Mouse (Mus musculus) skeletal muscle tissue, adult 2 months (tissue): ENCODE results near the gene Esyt2.
A peak's percentile ranks its signal among the peaks of the same experiment; 100 is the strongest.

ENCODE experiments used
- DNase-seq: peaks from one replicate; pipeline ENCODE4 v3.0.0-alpha.2; 2012; ENCODE audit warnings: low read depth, low spot score

The Esyt2 gene

DNA sequence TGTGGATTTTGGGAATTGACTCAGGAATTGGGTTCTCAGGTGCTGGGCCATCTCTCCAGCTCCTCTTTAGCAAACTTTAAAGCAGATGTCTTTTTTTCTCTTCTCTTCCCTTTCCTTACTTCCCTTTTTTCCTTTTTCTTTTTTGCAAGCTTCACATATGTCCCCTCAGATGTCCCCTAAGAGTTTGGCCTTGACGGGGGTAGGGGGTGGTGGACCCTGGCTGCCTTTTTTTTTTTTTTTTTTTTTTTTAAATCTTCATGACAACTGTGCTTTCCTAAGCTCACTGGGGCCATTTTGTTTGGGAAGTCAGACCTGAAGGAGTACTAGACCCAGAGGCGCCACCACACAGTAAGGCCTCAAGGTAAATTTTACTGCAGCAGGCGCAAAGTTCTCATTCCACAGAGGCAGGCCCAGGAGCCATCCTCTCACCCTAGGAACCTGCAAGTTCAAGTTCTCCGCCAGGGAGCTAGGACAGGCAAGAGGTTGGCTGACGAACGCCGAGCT is 795 bp upstream of the Esyt2 start:
- DNase-seq: no peak

DNA sequence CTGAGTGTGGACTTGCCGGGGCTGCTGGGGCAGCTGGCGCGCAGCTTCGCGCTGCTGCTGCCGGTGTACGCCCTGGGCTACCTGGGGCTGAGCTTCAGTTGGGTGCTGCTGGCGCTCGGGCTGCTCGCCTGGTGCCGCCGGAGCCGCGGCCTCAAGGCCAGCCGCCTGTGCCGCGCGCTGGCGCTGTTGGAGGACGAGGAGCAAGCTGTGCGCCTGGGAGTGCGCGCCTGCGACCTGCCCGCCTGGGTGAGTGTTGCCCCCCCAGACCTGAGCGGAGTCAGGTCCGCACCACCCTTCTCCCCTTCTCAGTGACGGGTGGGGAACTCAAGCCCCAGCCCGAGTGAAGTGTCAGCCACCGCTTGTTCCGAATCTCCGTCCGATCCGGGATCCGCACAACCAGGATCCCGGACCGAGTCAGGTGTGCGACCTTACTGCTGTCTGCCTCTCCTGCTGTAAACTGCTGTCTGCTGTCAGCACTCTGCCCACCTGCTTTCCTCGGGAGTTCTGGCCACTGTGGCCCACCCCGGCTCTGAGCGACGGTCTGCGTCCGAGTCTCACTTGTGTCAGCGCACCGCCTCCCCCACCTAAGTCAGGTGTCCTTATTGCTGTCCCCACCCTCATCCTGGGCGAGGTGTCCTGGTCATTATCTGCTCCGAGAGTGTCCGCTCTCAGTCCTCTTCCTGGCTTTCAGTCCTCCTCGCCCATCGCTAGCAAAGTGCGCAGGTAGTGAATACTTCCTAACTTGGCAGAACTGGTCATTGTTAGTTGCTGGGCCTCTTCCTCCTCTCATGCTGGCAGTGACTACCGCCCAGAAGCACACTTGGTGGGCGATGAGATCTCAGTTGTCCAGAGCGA is 658 bp downstream of the Esyt2 start:
- DNase-seq: peak; percentile 40

DNA sequence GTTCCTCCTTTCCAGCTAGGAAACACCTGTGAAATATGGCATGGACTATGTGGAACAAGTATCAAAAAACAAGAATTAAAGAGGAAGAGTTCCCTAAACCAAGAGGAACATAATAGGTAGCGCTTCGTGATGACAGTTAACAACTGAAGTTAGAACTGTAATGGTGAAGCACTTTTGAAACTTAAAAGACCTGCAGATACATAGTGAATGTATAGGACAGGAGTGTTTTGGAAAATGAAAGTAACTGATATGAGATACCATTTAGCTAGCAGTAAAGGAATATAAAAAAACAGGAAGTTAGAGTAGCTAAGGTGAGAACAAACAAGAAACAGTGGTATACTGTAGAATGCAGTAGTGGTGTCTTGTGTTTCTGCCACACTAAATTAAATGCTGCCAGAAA is 1.9 kb downstream of the Esyt2 start:
- DNase-seq: no peak

DNA sequence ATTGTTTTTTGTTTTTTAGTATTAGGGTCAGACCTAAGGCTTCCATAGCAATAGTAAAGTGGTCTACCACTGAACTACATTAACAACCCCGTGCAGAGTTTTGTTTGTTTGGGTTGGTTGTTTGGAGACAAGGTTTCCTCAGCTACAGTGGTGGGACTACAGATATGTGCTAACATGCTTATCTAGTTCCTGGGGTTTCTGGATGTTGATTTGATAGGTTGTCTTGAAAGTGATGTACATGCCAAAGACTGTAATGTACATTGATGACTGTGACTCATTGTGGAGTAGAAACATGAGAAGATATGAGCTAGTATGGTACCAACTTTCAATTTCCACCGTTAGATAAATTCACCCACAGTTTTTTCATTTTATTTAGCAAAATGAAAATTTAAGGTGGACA is 2.5 kb downstream of the Esyt2 start:
- DNase-seq: no peak

DNA sequence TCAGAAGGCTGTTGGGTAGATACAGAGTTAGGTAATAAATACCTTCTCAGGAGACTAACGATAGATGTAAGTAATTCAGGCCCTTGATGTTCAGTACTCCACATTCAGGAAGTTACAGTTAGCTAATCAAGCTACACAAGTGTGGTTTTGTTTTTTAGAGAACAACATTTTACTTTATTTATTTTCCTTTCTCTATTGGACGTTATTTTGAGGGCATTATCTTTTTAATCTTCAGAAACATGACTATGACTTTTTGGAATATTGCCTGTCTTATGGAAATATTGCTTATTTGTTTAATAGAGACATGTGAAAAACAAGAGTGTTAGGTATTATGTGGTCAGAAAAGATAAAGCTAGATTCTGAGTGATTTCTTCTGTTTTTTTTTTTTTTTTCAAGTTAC is 12.2 kb downstream of the Esyt2 start:
- DNase-seq: no peak

DNA sequence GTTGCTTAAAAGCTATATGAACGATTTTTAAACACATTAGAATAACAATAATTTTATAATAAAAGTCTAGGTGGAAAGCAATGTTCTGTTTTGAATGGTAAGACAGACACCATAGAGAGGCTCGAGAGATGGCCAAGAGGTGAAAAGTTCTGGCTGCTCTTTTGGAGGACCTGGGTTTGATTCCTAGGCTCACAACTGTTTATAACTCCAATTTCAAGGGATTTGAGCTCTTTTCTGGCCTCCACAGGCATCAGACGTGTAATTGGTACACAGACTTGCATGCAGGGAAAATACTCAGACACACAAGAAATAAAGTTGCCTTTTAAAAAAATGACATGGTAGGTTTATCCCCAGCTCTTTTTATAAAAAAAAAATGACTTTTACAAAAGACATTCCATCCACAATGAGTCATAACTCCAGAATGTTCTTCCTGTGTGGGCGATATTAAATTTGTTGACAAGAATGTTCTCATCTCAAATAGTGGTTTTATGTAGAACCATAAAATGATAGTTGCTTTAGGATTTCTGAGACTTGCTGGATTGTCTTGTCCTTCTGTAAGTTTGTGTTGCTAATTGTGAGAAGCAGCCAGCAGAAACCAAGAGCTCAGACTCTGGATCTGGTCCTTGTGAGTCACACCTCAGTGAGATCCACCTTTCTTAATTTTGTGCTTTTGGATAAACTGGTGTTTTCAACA is 12.8 kb downstream of the Esyt2 start:
- peak; percentile 15 for DNase-seq

DNA sequence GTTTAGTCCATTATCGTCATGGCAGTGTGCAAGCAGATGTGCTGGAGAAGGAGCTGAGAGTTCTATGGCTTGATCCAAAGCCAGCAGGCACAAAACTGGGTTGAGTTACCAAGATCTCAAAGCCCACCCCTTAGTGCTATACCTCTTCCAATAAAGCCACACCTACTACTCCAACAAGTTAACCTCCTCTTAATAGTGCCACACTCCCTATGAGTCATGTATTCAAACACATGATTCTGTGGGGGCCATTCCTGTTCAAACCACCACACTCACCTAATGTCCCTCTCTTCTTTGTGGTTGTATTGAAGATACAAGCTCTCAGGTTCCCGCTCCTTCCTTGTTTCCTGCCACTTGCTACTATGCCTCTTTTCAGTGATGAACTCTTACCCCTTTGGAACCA is 18.9 kb downstream of the Esyt2 start:
- DNase-seq: no peak

DNA sequence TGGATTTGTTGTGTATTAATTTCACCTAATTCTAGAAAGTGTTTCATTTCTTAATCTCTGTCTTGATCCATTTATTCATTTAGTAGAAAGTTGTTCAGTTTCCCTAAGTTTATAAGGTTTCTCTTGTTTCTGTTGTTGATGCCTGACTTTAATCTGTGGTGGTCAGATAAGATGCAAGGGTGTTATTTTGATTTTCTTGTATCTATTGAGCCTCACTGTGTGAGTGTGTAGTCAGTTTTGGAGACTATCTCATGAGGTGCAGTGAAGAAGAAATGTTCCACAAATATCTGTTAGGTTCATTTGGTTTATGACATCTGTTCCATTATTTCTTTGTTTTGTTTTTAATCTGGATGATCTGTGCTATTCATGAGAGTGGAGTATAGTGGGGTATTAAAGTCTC is 21.2 kb downstream of the Esyt2 start:
- no peak for DNase-seq

DNA sequence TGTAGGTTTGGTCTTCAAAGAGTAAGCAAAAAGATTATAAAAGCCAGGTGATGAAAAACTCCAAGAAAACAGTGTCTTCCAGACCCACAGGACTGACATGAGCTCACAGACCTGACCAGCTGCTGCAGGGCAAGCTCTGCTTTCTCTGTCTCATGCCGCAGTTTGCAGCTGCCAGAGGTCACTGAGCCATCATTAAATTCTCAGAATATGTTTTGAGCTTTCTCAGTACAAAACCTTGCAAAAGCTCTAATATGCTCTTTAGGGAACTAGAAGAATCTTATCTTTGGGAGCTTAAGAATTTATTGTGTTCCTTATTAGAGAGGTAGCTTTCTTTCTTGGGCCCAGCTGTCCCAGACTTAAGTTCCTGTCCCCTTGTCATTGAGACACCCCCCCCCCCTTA is 25.0 kb downstream of the Esyt2 start:
- no peak for DNase-seq

DNA sequence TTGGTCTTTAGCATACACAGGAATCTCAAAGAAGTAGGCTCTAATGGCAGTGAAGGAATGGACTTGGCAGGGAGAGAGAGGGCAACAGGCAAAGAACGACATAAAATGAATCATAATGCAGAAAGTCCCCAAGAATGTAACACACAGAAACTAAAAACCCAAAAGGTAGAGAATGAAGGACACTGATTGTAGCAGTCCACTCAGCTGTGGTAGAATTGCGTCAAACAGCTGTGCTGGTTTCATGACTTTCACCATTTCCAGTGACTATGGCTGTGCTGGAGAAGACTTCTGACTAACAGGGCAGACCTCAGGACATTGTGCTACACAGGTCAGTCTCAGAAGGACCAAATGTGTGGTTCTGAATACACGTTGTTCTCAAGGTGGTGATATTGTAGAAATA is 26.9 kb downstream of the Esyt2 start:
- DNase-seq: no peak

DNA sequence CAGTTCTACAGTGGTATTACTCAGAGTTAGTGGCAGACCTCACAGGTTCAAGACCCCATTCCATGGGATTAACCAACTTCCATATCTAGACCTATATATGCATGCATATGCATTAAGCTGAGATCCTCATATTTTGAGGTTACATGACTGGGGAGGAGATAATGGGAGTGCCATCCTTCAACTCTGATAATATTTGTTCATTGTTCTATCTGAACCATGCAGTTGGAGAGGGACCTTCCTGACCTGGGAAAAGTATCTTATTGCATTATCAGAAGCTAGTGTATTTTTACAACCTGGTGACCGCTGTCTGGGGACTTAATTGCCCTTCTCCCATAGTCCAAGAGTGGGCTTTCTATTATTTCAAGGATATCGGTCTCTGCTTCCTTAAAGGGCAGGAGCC is 27.6 kb downstream of the Esyt2 start:
- no peak for DNase-seq

DNA sequence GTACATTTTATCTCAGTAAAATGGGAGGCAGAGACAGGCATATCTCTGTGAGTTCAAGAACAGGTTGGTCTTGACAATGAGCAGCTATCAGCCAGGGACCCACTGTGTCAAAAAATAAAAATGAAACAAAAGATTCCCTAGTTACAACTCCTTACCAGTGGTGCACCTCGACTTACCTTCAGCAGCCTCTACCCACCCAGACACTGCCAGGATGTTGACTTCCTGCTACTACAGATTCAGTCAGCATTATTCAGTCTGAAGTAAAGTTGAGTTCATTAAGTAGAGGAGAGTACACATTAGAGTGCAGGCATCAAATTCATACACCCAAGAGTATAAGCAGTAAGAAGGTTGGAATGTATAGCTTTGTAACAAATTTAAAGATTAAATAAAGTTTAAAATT is 32.8 kb downstream of the Esyt2 start:
- DNase-seq: no peak

DNA sequence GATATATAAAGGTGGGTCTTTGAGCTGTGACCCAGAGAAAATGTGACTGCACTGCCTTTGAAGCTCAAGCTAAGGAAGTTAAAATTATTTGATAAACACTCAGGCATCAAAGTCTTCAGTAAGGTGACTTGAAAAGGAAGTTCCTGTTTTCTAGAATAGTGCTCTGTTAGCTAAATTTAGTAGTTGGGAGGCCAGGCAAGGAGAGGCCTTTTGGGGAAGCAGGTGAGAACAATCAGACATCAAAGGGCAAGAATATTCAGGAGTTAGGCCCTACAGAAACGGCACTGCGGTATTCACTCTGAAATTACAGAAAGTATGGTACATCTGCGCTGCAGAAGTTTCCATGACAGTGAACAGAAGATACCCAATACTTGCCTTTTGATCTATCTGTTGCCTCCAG is 34.5 kb downstream of the Esyt2 start:
- no peak for DNase-seq

DNA sequence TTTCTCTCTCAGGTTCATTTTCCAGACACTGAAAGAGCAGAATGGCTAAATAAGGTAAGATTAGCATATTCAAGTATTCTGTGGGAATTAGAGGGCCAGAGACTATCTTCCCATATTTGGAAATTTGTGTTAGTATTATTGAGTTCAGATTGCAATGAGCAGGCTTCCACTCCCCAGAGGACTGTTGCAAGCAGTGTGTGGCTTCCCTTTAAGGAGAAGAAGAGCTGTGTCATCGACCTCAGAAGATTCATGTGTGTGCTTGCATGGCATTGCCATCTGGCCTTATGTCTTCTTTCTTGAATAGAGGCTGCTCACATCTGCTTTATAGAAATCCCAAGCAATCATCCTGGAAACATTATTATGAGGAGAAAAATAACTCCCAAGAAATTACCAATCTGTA is 36.8 kb downstream of the Esyt2 start:
- no peak for DNase-seq

DNA sequence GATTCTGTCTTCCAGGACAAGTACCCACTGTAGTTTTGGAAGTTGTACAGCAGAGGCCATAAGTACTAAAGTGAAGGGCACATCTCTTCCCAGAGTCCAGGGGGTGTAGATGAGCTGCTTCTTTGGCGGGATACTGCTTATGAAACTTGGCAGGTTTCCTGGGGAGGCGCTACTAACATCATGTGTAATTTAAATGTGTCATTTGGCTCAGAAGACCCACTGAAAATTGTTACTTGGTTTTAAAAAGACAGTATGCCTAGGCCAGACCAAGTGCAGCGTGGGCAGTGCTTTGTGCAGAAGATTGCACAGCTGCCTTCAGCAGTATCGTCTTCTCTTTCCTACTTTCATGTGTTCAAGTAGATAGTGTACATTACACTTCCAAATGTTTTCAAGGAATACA is 44.5 kb downstream of the Esyt2 start:
- DNase-seq: peak; percentile 68

DNA sequence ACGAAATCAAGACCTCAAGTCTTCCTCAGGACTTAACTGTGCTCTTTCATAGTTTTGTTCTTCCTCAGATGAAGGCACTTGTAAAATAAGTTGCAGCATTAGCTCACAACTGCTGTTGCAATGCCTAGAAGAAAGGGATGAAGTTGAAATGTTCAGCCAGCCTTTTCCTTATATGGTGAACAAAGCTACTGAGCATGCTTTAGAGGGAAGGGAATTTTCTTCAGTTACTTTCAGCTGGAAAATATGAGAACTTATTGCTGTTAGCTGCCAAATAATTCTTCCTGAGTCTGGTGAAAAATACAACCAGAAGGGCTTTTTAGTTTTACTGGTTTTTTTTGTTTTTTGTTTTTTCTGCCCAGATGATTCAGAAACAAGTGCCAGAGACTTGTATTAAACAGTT is 45.2 kb downstream of the Esyt2 start:
- peak; percentile 58 for DNase-seq

DNA sequence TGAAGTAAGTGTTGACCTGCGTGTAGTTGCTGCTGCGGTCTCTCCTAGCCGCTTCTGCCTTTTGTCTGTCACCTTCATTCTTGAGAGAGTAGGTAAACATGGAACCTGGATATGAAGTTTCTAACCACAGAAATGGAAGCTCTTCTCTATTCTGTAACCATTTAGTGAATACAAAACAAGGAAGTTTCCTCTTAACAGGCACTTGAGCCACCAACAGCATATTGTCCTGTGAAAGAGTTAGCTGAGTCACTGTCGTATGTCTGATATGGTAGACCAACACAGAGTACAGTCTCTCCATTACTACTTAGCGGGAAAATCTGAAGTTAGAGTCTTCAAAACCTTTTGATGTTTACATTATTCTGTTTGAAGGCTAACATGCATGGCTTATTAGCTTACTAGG is 53.3 kb downstream of the Esyt2 start:
- DNase-seq: no peak

DNA sequence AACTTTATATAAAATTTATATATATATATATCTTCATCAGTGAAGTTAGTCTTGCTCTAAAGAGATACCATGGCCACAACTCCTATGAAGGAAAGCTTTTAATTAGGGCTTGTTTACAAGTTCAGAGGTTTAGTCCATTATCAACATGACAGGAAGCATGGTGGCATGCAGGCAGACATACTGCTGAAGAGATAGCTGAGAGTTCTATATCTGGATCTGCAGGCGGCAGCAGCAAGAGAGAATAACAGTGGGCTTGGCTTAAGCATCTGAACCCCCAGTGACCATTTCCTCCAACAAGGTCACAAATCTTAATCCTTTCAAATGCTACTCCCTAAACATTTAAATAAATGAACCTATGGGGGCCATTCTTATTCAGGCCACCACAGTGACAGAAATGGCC is 59.2 kb downstream of the Esyt2 start:
- DNase-seq: no peak

DNA sequence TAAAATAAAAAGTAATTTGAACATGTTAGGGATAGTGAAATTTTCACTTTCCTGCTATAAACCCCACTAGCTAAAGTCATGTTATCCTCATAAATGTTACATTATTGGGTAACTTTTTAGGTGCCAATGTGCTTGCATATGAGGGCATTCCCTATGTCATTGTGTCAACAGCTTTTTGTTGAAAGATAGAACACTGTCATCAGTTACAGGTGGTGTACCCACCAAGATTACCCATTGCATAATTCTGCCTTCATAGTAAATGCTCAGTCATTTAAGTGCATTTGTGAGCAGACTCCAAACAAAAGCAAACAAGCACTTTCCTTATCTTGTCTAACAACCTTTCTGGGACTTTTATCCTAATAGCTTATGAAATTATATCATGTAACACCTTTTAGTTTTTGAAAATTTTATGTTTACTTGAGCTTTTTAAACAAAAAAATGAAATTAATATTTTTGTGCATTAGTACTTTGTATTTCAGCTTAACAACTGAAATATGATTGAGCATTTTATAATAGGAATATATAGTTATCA is 67.8 kb downstream of the Esyt2 start:
- no peak for DNase-seq

DNA sequence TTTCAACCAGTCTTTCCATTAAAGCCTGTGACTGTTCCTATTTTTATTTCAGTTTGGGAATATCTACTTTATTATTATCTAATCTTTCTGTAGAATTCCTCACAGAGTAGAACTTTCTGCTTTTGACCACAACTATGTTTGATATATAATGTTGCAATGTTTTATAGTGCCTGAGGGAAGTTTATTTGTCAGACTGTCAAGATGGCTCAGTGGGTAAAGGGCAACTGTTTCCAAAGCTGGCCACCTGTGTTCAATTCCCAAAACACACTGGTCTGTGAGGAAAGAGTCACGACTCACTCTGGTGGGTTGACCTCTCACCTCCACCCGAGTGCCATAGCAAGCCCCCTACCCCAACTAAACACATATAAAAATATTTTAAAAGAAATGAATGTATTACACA is 68.4 kb downstream of the Esyt2 start:
- no peak for DNase-seq

DNA sequence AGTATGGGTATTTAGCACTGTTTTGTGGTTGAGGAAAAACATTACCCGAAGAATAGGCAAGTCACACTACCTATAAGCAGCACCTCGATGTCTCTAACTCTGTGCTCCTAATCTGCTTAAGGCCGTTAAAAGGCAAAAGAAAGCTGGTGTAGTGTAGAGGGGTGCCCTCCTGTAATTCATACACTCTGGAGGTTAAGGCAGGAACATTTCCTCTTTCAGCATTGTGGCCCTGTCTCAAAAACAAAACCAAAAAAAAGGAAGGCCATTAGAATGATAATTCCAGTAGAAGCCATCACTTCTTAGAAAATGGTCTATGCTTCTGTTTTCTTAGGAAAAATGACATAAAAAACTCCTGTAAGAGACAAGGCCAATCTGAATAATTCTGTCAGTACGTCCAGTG is 70.0 kb downstream of the Esyt2 start:
- DNase-seq: no peak

DNA sequence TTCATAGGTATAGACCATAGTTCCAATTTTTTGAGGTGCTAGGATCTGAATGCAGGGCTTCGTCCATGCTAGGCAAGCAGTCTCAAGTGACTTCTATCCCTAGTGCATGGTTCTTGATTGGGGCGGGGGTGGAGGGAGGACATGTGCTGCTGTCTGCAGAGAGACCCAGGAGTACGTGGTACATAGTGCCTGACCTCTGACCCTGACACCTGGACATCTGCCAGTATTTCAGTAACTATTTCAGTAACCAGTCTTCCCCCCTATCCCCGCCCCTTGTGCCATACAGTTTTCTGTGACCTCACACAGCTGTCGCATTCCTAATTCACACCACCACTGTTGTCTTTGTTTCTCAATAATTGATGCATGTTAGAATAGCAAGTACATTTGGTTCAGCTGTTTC is 71.4 kb downstream of the Esyt2 start:
- DNase-seq: no peak

DNA sequence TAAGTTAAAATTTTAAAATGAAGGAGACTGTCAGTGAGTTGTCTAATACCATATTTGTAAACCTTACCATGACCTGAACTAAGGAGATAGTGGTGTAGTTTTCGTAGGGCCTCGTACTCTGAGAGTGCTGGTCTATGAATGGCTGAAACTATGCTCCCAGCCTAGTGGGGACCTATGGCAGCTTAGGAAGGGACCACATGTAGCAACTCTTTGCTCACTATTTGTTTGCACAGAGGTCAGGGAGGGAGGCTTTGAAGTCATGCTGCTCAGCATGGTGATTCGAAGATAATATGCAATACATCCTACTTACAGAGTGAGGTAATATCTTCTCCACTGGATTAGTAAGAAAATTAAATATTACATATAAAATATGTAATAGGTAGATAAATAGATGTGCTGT is 73.7 kb downstream of the Esyt2 start:
- DNase-seq: no peak
